Mouse (Mus musculus) G1E (cell line): ENCODE measurements around the gene Prep.

Experiments
- CTCF ChIP-seq: IDR thresholded peaks from 2 replicates; pipeline ENCODE4 v1.5.1; 2012; ENCODE audit warnings: low read depth, low read length, inconsistent platforms, mixed read lengths
- GATA1 ChIP-seq: IDR thresholded peaks from 2 replicates; pipeline ENCODE4 v1.6.1; 2012; ENCODE audit warnings: borderline replicate concordance, low read length, inconsistent platforms, mixed read lengths
- TAL1 ChIP-seq: conservative IDR thresholded peaks from 2 replicates; pipeline ENCODE4 v1.6.1; 2012; ENCODE audit warnings: low read depth, low read length, inconsistent platforms, mixed read lengths

DNA sequence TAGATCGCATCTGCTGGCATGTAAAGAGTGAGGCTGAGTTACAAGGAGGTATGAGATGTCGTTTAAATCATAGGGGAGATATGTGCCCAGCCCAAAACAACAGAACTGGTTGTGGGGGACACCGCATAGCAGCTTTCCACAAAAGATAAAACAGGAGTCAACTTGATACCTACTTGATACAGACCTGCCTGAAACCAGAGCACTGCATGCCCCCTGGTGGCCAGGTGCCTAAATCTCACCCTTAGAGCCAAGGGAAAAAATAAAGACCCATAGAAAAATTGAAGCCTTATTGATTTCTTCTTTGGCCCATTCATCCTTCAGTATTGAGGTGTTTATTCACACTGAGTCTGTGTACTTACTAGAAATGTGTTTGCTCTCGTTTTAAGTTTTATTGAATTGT is 65.4 kb downstream of the Prep start:
- TF ChIP-seq CTCF (no peak), TAL1 (no peak), GATA1 (no peak)
